Mouse (Mus musculus) liver (tissue): ENCODE results near the gene Vax2.

Experiments used
- DNase-seq: peaks from one replicate; pipeline ENCODE4 v3.0.0-alpha.2; 2020; ENCODE audit warnings: mixed read lengths

Vax2 gene

GRCm38 (mm10) chr6:83711067-83711675, at the start of gene Vax2:
TSS of gene Vax2 (plus strand) at chr6:83711264.
- DNase-seq = peak; percentile 85

- DNase-seq = no peak
Measured at GRCm38 (mm10) chr6:83665009-83665408, 46.1 kb upstream of the Vax2 start.

GRCm38 (mm10) chr6:83673395-83673794, 37.7 kb upstream of the Vax2 start:
- peak; percentile 72 for DNase-seq

- DNase-seq = no peak
Measured at GRCm38 (mm10) chr6:83677757-83678156, 33.3 kb upstream of the Vax2 start, which contains the start of gene Cd207. TSS of gene Cd207 (minus strand) at chr6:83677857.

- DNase-seq = no peak
Measured at GRCm38 (mm10) chr6:83689374-83689773, 21.7 kb upstream of the Vax2 start.

- peak; percentile 29 for DNase-seq
Measured at GRCm38 (mm10) chr6:83690277-83690676, 20.8 kb upstream of the Vax2 start.

- DNase-seq = no peak
Measured at GRCm38 (mm10) chr6:83690936-83691335, 20.1 kb upstream of the Vax2 start.

- DNase-seq = no peak
Measured at GRCm38 (mm10) chr6:83692962-83693361, 18.1 kb upstream of the Vax2 start.

GRCm38 (mm10) chr6:83693835-83694234, 17.2 kb upstream of the Vax2 start:
- peak; percentile 64 for DNase-seq

GRCm38 (mm10) chr6:83695731-83696130, 15.3 kb upstream of the Vax2 start:
- no peak for DNase-seq

GRCm38 (mm10) chr6:83696684-83697083, 14.4 kb upstream of the Vax2 start:
- no peak for DNase-seq

- DNase-seq = no peak
Measured at GRCm38 (mm10) chr6:83697932-83698331, 13.1 kb upstream of the Vax2 start.

GRCm38 (mm10) chr6:83699971-83700370, 11.1 kb upstream of the Vax2 start:
- DNase-seq = no peak

GRCm38 (mm10) chr6:83701001-83701400, 10.1 kb upstream of the Vax2 start:
- no peak for DNase-seq

GRCm38 (mm10) chr6:83702146-83702999, 8.7 kb upstream of the Vax2 start:
- no peak for DNase-seq

GRCm38 (mm10) chr6:83703000-83703721, 7.9 kb upstream of the Vax2 start:
- DNase-seq = no peak

GRCm38 (mm10) chr6:83703722-83704078, 7.4 kb upstream of the Vax2 start:
- DNase-seq = no peak

- no peak for DNase-seq
Measured at GRCm38 (mm10) chr6:83704294-83704693, 6.8 kb upstream of the Vax2 start.

- DNase-seq = no peak
Measured at GRCm38 (mm10) chr6:83704701-83705100, 6.4 kb upstream of the Vax2 start.

GRCm38 (mm10) chr6:83707738-83708510, 3.1 kb upstream of the Vax2 start:
- no peak for DNase-seq

GRCm38 (mm10) chr6:83710361-83711066, 550 bp upstream of the Vax2 start:
- DNase-seq = no peak
